Mouse (Mus musculus): Measurements from ENCODE around the gene Rps6. TPM values are rescaled to one million over a fixed set of nuclear protein-coding genes. Genes with fewer than 3 reads are reported as not detected.
"Not testable (repeated sequence)": the region's sequence is repeated elsewhere in the genome, so short reads cannot be mapped to it uniquely, and the experiment has no call there.

Gene Rps6
- polyA plus RNA-seq, 1 experiment from 2014 or later = 683 TPM

DNA sequence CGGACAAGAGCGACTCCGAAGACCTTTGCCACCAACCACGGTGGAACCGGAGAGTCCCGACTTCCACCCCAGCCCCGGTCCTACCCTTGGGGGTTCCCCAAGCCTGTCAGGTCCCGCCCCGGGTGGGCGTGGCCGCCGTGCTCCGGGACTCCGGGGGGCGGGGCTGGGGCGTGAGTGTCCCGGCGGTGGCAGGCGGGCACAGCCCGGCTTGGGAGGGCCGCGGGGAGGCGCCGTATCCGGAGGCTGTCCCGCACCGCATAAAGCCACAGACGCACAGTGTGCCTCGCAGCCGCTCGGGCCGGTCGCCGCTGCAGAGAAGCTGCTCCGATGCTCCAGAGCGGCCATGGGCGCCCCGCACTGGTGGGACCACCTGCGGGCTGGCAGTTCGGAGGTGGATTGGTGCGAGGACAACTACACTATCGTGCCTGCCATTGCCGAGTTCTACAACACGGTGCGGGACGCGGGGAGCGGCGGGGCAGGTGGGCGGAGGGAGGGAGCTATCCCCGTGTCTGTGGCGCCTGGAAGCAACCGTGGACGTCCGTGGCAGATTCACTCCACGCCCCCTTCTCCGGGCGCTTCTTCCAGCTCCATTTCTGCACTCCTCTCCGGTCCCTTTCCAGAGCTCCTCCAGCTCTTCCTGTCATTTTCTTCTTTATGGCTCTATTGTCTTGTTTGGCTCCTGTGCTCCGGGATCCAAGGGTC lies 17.1 kb upstream of the Rps6 start, which contains the start of gene Acer2:
Gene Acer2, plus strand, starts transcription at position 251 of the 702 bp plus-strand sequence.
- Histone ChIP-seq H3K4me3 (peak within 1 kb of the TSS; percentile 80), H3K27me3 (ENCODE audit: poor library complexity, severe bottlenecking) (peaks cover 51% of the 10 kb centered on the region), H3K9me3 (no peaks in the 10 kb centered on the region), H3K4me1 (peaks cover 25% of the 10 kb centered on the region), H3K27ac (peak within 1 kb of the TSS; percentile 80), H3K36me3 (replicated peaks) (no peaks in the 10 kb centered on the region)
- under 1% methylated on average over 59 of the region's 60 CpGs for WGBS
- DNase-seq (ENCODE audit: extremely low spot score, low spot score) = peak; percentile 66

DNA sequence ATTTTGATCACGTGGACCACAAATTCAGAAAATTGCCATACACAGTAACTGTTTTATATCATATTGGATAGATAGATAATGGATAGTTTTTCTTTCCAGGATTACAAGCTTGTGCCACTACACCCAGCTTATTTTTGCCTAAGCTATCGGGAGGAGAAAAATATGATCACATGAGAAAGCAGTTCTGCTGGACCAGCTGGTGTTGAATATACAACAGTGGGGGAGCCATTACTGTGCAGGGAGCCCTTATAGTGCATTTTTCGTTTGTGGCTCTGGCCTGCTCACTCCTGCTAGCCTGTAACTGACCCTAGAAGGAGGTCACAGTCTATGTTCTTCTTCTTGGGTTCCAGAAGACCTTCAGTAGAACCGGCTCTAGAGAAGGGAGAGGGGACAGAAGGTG lies 15.9 kb upstream of the Rps6 start:
- no peaks in the 10 kb centered on the region for H3K36me3 ChIP-seq (replicated peaks)
- H3K9me3 ChIP-seq = no peaks in the 10 kb centered on the region
- peaks cover 51% of the 10 kb centered on the region for H3K27me3 ChIP-seq (ENCODE audit: poor library complexity, severe bottlenecking)
- 61% methylated on average over 4 of the region's 4 CpGs for WGBS
- H3K27ac ChIP-seq = no peak overlapping the region
- peaks cover 25% of the 10 kb centered on the region for H3K4me1 ChIP-seq
- DNase-seq (ENCODE audit: extremely low spot score, low spot score) = no peak
- no peak overlapping the region for H3K4me3 ChIP-seq

DNA sequence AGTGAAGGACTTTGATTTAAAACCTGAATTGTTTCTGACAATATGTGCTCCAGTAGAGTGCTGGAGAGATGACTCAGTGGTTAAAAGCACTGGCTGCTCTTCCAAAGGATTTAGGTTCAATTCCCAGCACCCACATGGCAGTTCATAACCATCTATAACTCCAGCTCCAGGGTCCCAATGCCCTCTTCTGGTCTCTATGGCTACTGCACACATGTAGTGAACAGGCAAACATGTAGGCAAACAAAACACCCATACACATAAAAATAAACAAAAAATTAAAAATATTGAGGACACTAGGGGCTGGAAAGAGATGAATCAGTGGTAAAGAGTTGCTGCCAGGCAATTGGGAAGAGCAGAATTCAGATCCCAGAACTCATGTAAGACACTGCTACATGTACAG lies 14.8 kb upstream of the Rps6 start:
- Histone ChIP-seq H3K36me3 (replicated peaks) (no peaks in the 10 kb centered on the region), H3K27me3 (ENCODE audit: poor library complexity, severe bottlenecking) (peaks cover 50% of the 10 kb centered on the region), H3K4me3 (no peak overlapping the region), H3K9me3 (no peaks in the 10 kb centered on the region), H3K27ac (no peak overlapping the region), H3K4me1 (peaks cover 25% of the 10 kb centered on the region)
- no peak for DNase-seq (ENCODE audit: extremely low spot score, low spot score)

DNA sequence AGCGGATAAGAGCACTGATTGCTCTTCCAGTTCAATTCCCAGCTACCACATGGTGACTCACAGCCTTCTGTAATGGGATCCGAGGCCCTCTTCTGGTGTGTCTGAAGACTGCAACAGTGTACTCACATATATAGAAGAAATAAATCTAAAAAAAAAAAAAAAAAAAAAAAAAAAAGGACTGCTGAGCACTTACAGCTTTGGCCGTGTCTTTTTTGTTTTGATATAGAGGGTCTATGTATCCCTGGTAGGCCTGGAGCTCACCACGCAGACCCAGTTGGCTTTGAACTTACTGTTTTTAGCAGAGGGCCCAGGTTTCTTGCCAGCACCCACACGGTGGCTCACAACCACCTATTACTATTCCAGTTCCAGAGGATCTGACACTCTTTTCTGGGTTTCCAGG lies 6.9 kb upstream of the Rps6 start:
- no peak for DNase-seq (ENCODE audit: extremely low spot score, low spot score)
- no peak overlapping the region for H3K27ac ChIP-seq
- H3K4me3 ChIP-seq = no peak overlapping the region
- 82% methylated on average over 5 of the region's 5 CpGs for WGBS
- no peaks in the 10 kb centered on the region for H3K9me3 ChIP-seq
- H3K36me3 ChIP-seq (replicated peaks) = no peaks in the 10 kb centered on the region
- no peaks in the 10 kb centered on the region for H3K4me1 ChIP-seq
- H3K27me3 ChIP-seq (ENCODE audit: poor library complexity, severe bottlenecking) = no peaks in the 10 kb centered on the region

DNA sequence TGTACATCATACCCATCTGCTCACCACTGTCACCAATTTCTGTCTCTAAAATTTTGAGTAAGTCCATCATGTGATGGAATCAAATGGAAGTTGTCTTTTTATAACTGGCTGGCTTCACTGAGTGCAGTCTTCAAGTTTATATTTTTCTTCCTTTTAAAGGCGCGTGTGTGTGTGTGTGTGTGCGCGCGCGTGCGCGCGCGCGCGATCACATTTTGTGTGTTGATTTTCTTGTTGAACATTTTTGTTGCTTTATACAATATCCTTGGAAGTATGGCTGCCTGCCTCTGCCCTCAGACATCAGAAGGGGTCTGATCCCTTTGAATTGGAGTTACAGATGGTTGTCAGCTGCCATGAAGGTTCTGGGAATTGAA lies 843 bp upstream of the Rps6 start:
- H3K27ac ChIP-seq = no peak overlapping the region
- peaks cover 18% of the 10 kb centered on the region for H3K4me1 ChIP-seq
- no peaks in the 10 kb centered on the region for H3K27me3 ChIP-seq (ENCODE audit: poor library complexity, severe bottlenecking)
- H3K9me3 ChIP-seq = no peaks in the 10 kb centered on the region
- no peak for DNase-seq (ENCODE audit: extremely low spot score, low spot score)
- 59% methylated on average over 12 of the region's 12 CpGs for WGBS
- peak overlapping the region; percentile 67 for H3K4me3 ChIP-seq
- peaks cover 31% of the 10 kb centered on the region for H3K36me3 ChIP-seq (replicated peaks)

DNA sequence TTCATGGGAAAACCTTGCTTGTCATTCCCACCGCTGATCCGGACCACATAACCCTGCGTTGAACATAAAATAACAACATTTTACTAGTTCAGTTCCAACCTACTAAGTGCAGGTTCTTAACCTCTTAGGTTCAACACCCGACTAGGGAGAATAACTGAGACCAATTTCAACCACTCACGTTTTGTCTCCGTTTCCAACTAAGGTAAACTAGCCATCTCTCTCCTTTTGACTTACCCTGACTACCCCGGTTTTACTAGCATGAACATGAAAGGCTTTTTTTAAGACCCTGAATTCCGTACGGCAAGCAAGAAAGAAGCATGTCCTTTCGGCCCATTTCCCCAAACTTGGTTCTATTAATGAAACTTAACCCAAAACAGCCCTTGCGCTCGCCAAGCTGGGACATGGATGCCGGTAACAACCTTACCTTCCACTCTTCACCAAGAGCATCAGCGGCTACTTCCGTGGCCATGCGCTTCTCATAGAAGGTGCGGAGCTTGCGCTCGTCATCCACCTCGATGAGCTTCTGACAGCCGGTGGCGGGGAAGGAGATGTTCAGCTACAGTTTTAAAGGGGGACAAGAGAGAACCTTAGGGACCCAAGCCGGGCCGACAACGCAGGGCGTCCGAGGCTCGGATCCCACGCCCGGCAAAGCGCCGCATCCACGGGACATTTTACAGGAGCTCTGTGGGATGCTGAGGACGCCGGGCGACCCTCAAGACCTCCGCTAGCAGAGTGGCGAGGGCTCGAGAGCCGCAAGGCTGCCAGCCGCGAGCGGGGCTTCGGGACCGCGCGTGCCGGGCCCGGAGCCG lies 704 bp downstream of the Rps6 start:
- peak overlapping the region; percentile 67 for H3K4me3 ChIP-seq
- WGBS = 2% methylated on average over 50 of the region's 50 CpGs
- peaks cover 18% of the 10 kb centered on the region for H3K4me1 ChIP-seq
- DNase-seq (ENCODE audit: extremely low spot score, low spot score) = no peak
- H3K9me3 ChIP-seq = no peaks in the 10 kb centered on the region
- H3K27ac ChIP-seq = peak overlapping the region; percentile 95
- peaks cover 46% of the 10 kb centered on the region for H3K36me3 ChIP-seq (replicated peaks)
- H3K27me3 ChIP-seq (ENCODE audit: poor library complexity, severe bottlenecking) = no peaks in the 10 kb centered on the region

DNA sequence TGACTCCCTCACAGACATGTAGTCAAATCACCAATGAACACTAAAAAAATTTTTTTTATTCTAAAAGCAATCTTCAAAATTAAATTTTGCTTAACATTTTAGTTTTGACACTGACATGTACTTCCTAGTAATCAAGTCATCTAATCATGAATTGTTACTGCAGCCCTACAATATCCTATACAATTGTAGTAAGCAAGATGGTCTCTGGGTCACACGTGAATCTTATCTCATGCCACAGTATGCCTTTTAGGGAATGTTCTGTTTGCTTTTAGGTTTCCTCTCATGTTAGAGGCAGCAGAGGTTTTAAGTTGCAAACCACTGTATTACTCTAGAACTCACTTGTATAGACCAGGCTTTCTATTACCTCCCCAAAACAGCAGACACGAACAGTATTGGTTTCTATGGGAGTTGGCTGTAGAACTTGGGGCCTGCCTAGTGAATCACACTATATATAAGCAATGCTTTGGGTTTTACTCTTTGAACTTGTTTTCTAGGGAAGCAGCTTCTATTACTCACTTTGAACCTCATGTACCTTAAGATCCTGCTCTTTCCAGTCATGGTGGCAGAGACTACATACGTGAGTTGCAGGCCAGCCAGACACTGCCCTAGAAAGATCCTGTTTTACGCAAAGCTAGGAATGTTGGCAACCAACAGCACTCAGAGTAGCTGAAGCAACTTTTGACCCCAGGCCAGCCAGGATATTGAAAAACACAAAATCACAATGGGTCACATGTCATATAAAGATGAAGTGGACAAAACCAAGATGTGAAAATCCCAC lies 4.2 kb downstream of the Rps6 start:
- H3K4me3 ChIP-seq = no peak overlapping the region
- no peaks in the 10 kb centered on the region for H3K27me3 ChIP-seq (ENCODE audit: poor library complexity, severe bottlenecking)
- DNase-seq (ENCODE audit: extremely low spot score, low spot score) = no peak
- H3K27ac ChIP-seq = no peak overlapping the region
- peaks cover 13% of the 10 kb centered on the region for H3K4me1 ChIP-seq
- H3K36me3 ChIP-seq (replicated peaks) = peaks cover 59% of the 10 kb centered on the region
- H3K9me3 ChIP-seq = no peaks in the 10 kb centered on the region
- 86% methylated on average over 4 of the region's 4 CpGs for WGBS

DNA sequence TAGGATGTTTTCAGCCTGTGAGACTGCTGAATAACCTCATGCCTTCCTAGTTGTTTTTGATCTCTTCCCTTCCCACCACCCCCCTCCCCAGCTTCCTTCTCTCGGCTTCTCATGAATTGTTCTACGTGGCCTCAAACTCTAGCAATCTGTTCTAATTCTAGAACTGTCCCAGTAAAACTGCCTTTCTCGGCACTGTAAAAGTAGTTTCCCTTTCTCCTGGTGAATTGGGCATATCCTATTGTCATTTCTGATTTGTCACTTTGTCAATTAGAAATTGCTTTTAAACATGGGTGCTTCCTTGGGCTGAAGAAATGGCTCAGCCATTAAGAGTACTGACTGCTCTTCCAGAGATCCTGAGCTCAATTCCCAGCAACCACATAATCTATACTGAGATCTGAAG lies 5.2 kb downstream of the Rps6 start:
- no peak overlapping the region for H3K27ac ChIP-seq
- no peaks in the 10 kb centered on the region for H3K9me3 ChIP-seq
- H3K4me1 ChIP-seq = peaks cover 8% of the 10 kb centered on the region
- no peak for DNase-seq (ENCODE audit: extremely low spot score, low spot score)
- H3K36me3 ChIP-seq (replicated peaks) = peaks cover 69% of the 10 kb centered on the region
- no peak overlapping the region for H3K4me3 ChIP-seq
- 81% methylated on average over 3 of the region's 3 CpGs for WGBS
- H3K27me3 ChIP-seq (ENCODE audit: poor library complexity, severe bottlenecking) = no peaks in the 10 kb centered on the region

DNA sequence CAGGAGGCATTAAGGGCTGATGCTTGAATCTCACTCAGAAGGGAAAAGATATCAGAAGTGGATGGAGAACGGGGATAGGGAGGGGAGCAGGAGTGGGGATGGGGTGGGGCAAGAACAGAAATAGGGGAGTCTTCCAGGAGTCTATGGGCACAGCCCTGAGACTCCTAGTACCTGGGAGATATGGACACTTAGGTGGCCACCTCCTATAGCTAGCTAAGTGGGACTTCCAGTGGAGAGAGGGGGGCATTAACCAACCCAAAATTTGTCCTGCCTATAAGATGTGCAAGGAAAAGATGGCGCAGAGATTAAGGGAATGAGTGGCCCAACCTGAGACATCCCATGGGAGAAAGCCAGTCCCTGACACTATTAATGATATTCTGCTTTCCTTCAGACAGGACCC lies 5.9 kb downstream of the Rps6 start:
- no peaks in the 10 kb centered on the region for H3K9me3 ChIP-seq
- H3K4me1 ChIP-seq = peaks cover 8% of the 10 kb centered on the region
- DNase-seq (ENCODE audit: extremely low spot score, low spot score) = no peak
- peaks cover 76% of the 10 kb centered on the region for H3K36me3 ChIP-seq (replicated peaks)
- H3K27ac ChIP-seq = no peak overlapping the region
- H3K27me3 ChIP-seq (ENCODE audit: poor library complexity, severe bottlenecking) = no peaks in the 10 kb centered on the region
- 86% methylated on average over 2 of the region's 2 CpGs for WGBS
- no peak overlapping the region for H3K4me3 ChIP-seq

DNA sequence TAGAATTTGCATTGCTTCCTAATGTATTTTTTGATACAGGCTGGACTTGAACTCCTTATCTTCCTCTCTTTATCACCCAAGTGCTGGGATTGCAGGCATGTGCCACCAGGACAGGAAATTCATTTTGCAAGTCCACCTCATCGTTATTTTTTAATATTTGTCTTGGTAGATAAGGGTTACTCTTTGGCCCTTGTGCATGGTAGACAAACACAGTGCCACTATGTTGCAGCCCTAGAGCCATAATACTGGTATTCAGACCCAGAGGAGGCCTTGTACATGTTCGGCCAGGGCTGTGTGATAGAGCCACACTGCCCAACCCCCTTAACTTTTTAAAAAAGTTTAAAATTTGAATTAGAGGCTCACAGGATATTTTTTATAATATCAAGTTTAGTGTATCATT lies 10.0 kb downstream of the Rps6 start:
- no peaks in the 10 kb centered on the region for H3K4me1 ChIP-seq
- no peak overlapping the region for H3K27ac ChIP-seq
- WGBS = 95% methylated on average over 2 of the region's 2 CpGs
- H3K4me3 ChIP-seq = no peak overlapping the region
- DNase-seq (ENCODE audit: extremely low spot score, low spot score) = no peak
- H3K36me3 ChIP-seq (replicated peaks) = peaks cover 65% of the 10 kb centered on the region
- H3K9me3 ChIP-seq = no peaks in the 10 kb centered on the region
- no peaks in the 10 kb centered on the region for H3K27me3 ChIP-seq (ENCODE audit: poor library complexity, severe bottlenecking)

DNA sequence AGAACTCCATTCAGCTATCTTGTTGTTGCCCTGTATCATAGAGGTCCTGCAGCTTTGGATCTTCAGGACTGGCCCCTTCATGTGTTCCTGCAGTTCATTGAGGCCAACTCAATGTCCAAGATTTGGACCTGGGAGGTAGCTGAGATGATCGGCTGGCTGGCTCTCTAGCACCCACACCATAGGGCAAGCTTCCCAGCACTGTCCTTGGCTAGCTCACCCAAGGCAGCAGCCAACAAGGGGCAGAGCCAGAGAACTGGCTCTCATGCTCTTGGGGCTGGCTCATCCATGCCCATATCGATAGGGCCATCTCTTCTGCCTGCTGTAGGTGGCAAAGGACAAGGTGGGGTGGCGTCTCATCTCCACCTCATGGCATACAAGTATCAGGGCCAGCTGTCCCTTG lies 11.8 kb downstream of the Rps6 start:
- no peak overlapping the region for H3K27ac ChIP-seq
- peaks cover 69% of the 10 kb centered on the region for H3K36me3 ChIP-seq (replicated peaks)
- 95% methylated on average over 3 of the region's 3 CpGs for WGBS

DNA sequence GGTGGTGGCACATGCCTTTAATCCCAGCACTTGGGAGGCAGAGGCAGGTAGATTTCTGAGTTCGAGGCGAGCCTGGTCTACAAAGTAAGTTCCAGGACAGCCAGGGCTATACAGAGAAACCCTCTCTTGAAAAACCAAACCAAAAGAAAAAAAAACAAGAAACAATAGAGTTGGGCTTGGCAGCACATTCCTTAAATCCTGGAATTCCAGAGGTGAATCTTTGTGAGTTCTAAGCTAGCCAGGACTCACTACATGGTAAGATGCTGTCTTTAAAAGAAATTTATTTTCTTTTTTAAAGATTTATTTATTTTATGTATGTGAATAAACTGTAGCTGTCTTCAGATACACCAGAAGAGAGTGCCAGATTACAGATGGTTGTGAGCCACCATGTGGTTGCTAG lies 16.1 kb downstream of the Rps6 start:
- 90% methylated on average over 2 of the region's 2 CpGs for WGBS
- peaks cover 71% of the 10 kb centered on the region for H3K36me3 ChIP-seq (replicated peaks)
- DNase-seq (ENCODE audit: extremely low spot score, low spot score); H3K27ac ChIP-seq; H3K27me3 ChIP-seq (ENCODE audit: poor library complexity, severe bottlenecking); H3K4me1 ChIP-seq; H3K4me3 ChIP-seq; H3K9me3 ChIP-seq: not testable (repeated sequence)

More for the DNA sequence above, 11.8 kb downstream of the Rps6 start:
- no peak for DNase-seq (ENCODE audit: extremely low spot score, low spot score)
- Histone ChIP-seq H3K4me1 (no peaks in the 10 kb centered on the region), H3K27me3 (ENCODE audit: poor library complexity, severe bottlenecking) (no peaks in the 10 kb centered on the region), H3K4me3 (no peak overlapping the region), H3K9me3 (no peaks in the 10 kb centered on the region)

DNA sequence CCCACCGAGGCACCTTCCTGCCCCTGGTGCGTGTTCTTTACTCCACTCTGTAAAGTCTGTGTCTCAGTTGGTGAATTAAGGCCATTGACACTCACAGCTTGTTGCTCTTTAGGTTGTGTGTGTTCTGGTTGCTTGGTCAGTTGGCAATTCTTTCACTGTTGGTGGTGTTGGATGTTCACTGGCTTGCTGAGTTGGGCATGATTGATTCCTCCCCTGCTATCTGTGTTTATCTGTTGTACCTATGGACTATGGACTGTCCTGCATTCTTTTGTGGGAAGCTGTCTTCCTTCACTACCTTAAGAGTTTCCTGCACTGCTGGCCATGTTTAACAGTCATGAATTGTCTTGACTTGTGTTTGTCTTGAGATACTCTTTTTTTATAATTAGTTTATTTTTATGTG lies 25.3 kb downstream of the Rps6 start:
- no peak overlapping the region for H3K4me3 ChIP-seq
- 92% methylated on average over 2 of the region's 2 CpGs for WGBS
- H3K27me3 ChIP-seq (ENCODE audit: poor library complexity, severe bottlenecking) = no peaks in the 10 kb centered on the region
- H3K9me3 ChIP-seq = no peaks in the 10 kb centered on the region
- H3K36me3 ChIP-seq (replicated peaks) = peaks cover 70% of the 10 kb centered on the region
- DNase-seq (ENCODE audit: extremely low spot score, low spot score) = no peak
- no peak overlapping the region for H3K27ac ChIP-seq
- no peaks in the 10 kb centered on the region for H3K4me1 ChIP-seq
